Mouse (Mus musculus): ENCODE results near the gene Stau1. TPM values are rescaled to one million over a fixed set of nuclear protein-coding genes. Genes with fewer than 3 reads are reported as not detected.

Gene Stau1
- polyA plus RNA-seq, 1 experiment from 2014 or later = 48.3 TPM

DNA sequence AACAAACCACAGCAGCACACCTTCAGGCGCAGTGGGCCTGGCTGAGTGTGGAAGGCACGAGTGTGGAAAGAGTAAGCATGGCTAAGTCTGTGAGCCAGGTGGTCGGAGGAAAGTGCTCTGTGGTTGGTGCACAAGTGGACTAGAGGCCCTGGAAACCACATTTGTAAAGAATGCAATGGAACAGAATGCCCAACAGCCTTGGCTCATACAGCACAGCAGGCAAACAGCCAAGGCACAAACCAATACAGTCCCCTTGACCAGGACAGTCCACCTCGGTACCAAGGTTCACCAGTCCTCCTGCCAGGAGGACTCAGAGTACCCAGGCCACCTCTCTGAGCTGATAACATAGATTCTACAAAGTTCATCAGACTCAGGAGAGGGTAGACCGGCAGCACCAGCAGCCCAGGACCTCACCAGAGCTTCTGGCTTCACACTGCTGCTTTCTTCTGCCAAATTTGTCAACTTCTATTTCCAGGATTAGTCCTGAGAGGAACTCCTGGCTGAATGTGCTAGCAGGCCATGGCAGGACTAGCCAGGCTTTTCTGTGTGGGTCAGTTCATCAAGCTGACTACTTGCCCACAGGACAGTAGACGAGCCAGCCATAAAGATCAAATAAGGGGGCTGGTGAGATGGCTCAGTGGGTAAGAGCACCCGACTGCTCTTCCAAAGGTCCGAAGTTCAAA is 35.3 kb downstream of the Stau1 start:
- H3K4me1 ChIP-seq (ENCODE audit: insufficient read depth, low read depth, low read length) = no peaks in the 10 kb centered on the region
- no peaks in the 10 kb centered on the region for H3K9me3 ChIP-seq (ENCODE audit: low read length)
- no peak for ATAC-seq
- DNase-seq (ENCODE audit: low spot score) = no peak
- peaks cover 9% of the 10 kb centered on the region; the same call in 1 of the 2 replicates for H3K36me3 ChIP-seq (ENCODE audit: insufficient read depth, low read length)
- H3K4me2 ChIP-seq (replicated peaks; ENCODE audit: low read depth, low read length) = no peak overlapping the region
- H3K4me3 ChIP-seq (ENCODE audit: low read depth, low read length) = no peak overlapping the region
- H3K27me3 ChIP-seq (replicated peaks; ENCODE audit: insufficient read depth, low read length) = no peaks in the 10 kb centered on the region
- H3K27ac ChIP-seq (ENCODE audit: low read length) = no peak overlapping the region
- WGBS = 80% methylated on average over 7 of the region's 8 CpGs
- no peak overlapping the region for H3K9ac ChIP-seq (replicated peaks; ENCODE audit: low read depth)
- TF ChIP-seq EP300 (IDR thresholded peaks at IDR 0.05) (no peak), CTCF (IDR thresholded peaks at IDR 0.05) (no peak)

DNA sequence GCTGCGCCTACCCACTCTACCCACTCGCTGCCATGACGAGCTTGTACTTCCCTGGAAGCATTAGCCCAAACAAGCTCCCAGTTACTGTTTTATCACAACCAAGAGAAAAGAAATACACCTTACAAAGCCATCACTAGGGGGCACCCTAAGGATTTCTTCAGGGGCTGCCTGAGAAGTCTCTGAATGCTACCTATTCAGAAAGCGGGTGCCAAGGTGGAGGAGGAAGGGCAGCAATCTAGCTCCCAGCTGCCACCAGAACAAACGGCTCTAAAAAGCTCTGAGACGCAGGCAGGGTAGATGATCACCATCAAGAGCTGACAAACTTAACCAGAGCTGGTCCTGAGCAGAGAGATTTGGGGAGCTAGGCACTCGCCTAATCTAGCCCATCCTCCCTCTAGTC is 39.3 kb downstream of the Stau1 start:
- ATAC-seq = 0 out of 2 replicates have a peak, but pooled peaks have one; percentile 12
- DNase-seq (ENCODE audit: low spot score) = peak; percentile 70

GRCm38 (mm10) chr2:166952151-166952550 is 43.9 kb downstream of the Stau1 start:
- TF ChIP-seq CTCF (IDR thresholded peaks at IDR 0.05) = no peak
- TF ChIP-seq EP300 (IDR thresholded peaks at IDR 0.05) = no peak

More for the DNA sequence above, 39.3 kb downstream of the Stau1 start:
- Histone ChIP-seq H3K9me3 (ENCODE audit: low read length) (no peaks in the 10 kb centered on the region), H3K27ac (ENCODE audit: low read length) (no peak overlapping the region), H3K36me3 (ENCODE audit: insufficient read depth, low read length) (peaks cover 29% of the 10 kb centered on the region; the same call in 1 of the 2 replicates), H3K4me2 (replicated peaks; ENCODE audit: low read depth, low read length) (no peak overlapping the region), H3K27me3 (replicated peaks; ENCODE audit: insufficient read depth, low read length) (no peaks in the 10 kb centered on the region), H3K4me3 (ENCODE audit: low read depth, low read length) (no peak overlapping the region), H3K9ac (replicated peaks; ENCODE audit: low read depth) (no peak overlapping the region), H3K4me1 (ENCODE audit: insufficient read depth, low read depth, low read length) (no peaks in the 10 kb centered on the region)
- TF ChIP-seq CTCF (IDR thresholded peaks at IDR 0.05) = peak; percentile 67
- no peak for TF ChIP-seq EP300 (IDR thresholded peaks at IDR 0.05)
- 60% methylated on average over 7 of the region's 7 CpGs for WGBS

DNA sequence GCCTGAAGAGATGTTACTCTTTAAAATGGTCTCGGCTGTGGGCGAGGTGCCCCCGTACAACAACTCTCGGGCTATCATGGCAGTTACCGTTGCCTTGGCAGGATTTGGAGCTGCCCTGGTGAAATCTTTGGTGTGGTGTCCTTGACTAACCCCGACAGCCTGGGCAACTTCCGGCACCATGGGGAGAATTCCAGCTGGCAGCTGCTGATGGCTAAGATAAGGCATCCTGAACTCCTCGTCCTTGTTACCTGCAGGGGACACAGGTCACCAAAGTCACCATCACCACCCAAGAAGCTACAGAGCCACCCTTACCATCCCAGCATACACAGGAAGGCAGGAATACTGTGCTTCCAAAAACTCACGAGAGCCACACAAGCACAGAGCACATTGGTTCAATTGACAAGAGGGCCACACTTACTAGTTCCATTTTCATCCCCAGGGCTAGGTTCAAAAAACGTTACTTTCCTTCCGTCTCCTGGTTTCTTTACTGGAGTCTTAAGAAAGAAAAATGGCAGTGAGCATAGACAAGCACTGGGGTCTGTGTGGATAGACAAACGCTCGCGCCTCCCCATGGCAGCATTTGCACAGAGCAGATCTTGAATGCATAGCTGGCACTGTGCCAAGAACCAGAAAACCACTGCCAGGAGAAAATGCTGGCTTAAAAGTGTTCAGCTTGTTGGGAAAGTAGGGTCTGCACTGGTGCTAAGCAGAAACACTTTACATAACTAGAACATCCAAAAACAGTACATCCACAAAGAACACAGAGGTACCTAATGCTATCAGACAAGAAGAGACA is 45.0 kb downstream of the Stau1 start:
- Histone ChIP-seq H3K4me1 (ENCODE audit: insufficient read depth, low read depth, low read length) (no peaks in the 10 kb centered on the region), H3K9me3 (ENCODE audit: low read length) (no peaks in the 10 kb centered on the region), H3K36me3 (ENCODE audit: insufficient read depth, low read length) (peaks cover 54% of the 10 kb centered on the region), H3K27ac (ENCODE audit: low read length) (no peak overlapping the region), H3K27me3 (replicated peaks; ENCODE audit: insufficient read depth, low read length) (no peaks in the 10 kb centered on the region), H3K4me3 (ENCODE audit: low read depth, low read length) (no peak overlapping the region), H3K9ac (replicated peaks; ENCODE audit: low read depth) (no peak overlapping the region), H3K4me2 (replicated peaks; ENCODE audit: low read depth, low read length) (no peak overlapping the region)
- 63% methylated on average over 14 of the region's 14 CpGs for WGBS
- peak; percentile 21 for TF ChIP-seq CTCF (IDR thresholded peaks at IDR 0.05)
- TF ChIP-seq EP300 (IDR thresholded peaks at IDR 0.05) = no peak
- ATAC-seq (no peak), DNase-seq (ENCODE audit: low spot score) (peak; percentile 28)

More at GRCm38 (mm10) chr2:166952151-166952550, 43.9 kb downstream of the Stau1 start:
- DNase-seq (ENCODE audit: low spot score) = no peak
- 80% methylated on average over 6 of the region's 6 CpGs for WGBS
- Histone ChIP-seq H3K4me2 (replicated peaks; ENCODE audit: low read depth, low read length) (no peak overlapping the region), H3K27ac (ENCODE audit: low read length) (no peak overlapping the region), H3K4me3 (ENCODE audit: low read depth, low read length) (no peak overlapping the region), H3K9ac (replicated peaks; ENCODE audit: low read depth) (no peak overlapping the region), H3K9me3 (ENCODE audit: low read length) (no peaks in the 10 kb centered on the region), H3K4me1 (ENCODE audit: insufficient read depth, low read depth, low read length) (no peaks in the 10 kb centered on the region), H3K27me3 (replicated peaks; ENCODE audit: insufficient read depth, low read length) (no peaks in the 10 kb centered on the region), H3K36me3 (ENCODE audit: insufficient read depth, low read length) (peaks cover 50% of the 10 kb centered on the region)
- no peak for ATAC-seq

DNA sequence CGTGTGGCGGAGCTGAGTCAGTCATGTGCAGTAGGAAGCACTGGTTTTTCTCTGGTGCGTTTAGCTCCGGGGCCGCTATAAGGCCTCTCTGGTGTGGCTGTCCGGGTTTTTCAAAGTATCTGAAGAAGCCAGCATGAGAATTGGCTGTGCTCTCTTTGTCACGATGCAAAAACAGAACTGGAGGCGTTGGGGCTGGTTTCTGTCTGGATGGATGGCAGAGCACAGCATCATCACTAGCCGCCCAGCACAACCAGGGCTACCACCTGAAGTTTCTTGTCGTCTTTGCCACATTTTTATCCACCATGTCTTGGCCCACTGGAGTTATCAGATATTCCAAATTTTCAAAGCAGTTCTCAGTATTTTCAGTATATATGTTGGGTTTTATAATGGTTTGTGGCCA is 47.2 kb downstream of the Stau1 start:
- peaks cover 57% of the 10 kb centered on the region for H3K36me3 ChIP-seq (ENCODE audit: insufficient read depth, low read length)
- H3K9ac ChIP-seq (replicated peaks; ENCODE audit: low read depth) = no peak overlapping the region
- TF ChIP-seq EP300 (IDR thresholded peaks at IDR 0.05) (no peak), CTCF (IDR thresholded peaks at IDR 0.05) (no peak)
- no peak overlapping the region for H3K4me3 ChIP-seq (ENCODE audit: low read depth, low read length)
- ATAC-seq (no peak), DNase-seq (ENCODE audit: low spot score) (no peak)
- 90% methylated on average over 10 of the region's 10 CpGs for WGBS
- no peaks in the 10 kb centered on the region for H3K9me3 ChIP-seq (ENCODE audit: low read length)
- H3K4me2 ChIP-seq (replicated peaks; ENCODE audit: low read depth, low read length) = no peak overlapping the region
- H3K4me1 ChIP-seq (ENCODE audit: insufficient read depth, low read depth, low read length) = no peaks in the 10 kb centered on the region
- H3K27ac ChIP-seq (ENCODE audit: low read length) = no peak overlapping the region
- no peaks in the 10 kb centered on the region for H3K27me3 ChIP-seq (replicated peaks; ENCODE audit: insufficient read depth, low read length)

DNA sequence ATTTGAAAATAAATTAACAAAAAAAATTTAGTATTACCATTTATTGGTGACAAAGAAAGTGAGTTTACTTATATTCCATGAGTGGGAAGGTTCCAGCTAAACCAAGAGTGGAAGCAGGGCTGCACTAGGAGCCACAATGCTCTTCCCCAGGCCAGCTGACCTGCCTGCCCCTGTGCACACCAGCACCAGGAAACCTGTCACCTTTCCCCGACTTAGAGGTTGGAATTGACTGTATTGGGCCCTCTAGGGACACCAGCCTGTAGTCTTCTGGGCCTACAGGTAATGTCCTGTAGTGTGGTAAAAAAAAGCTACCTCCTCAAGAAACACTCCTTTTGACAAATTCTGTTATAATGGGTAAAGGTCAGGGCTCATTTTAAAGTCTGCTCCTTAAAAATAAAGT is 47.9 kb downstream of the Stau1 start:
- WGBS = 60% methylated on average over 1 of the region's 1 CpGs
- TF ChIP-seq CTCF (IDR thresholded peaks at IDR 0.05) (no peak), EP300 (IDR thresholded peaks at IDR 0.05) (no peak)
- ATAC-seq = no peak
- peaks cover 53% of the 10 kb centered on the region for H3K36me3 ChIP-seq (ENCODE audit: insufficient read depth, low read length)
- no peak overlapping the region for H3K9ac ChIP-seq (replicated peaks; ENCODE audit: low read depth)
- no peak overlapping the region for H3K27ac ChIP-seq (ENCODE audit: low read length)
- H3K4me3 ChIP-seq (ENCODE audit: low read depth, low read length) = no peak overlapping the region
- H3K4me2 ChIP-seq (replicated peaks; ENCODE audit: low read depth, low read length) = no peak overlapping the region
- H3K27me3 ChIP-seq (replicated peaks; ENCODE audit: insufficient read depth, low read length) = no peaks in the 10 kb centered on the region
- no peak for DNase-seq (ENCODE audit: low spot score)
- H3K4me1 ChIP-seq (ENCODE audit: insufficient read depth, low read depth, low read length) = no peaks in the 10 kb centered on the region
- H3K9me3 ChIP-seq (ENCODE audit: low read length) = no peaks in the 10 kb centered on the region

Data from lung, postnatal 0 days (tissue).